Mouse (Mus musculus) neural tube, embryonic 10.5 days (tissue): ENCODE results near the gene Tysnd1.

Experiments
- DNase-seq: peaks from one replicate; pipeline ENCODE4 v3.0.0-alpha.2; 2017; ENCODE audit warnings: low spot score; ENCODE audit errors: extremely low spot score

Tysnd1 gene

GRCm38 (mm10) chr10:61680015-61680913 is 15.1 kb upstream of the Tysnd1 start, which contains the start of gene Sar1a:
TSS of gene Sar1a (plus strand) at chr10:61680299.
- DNase-seq, result peak; percentile 100

DNA sequence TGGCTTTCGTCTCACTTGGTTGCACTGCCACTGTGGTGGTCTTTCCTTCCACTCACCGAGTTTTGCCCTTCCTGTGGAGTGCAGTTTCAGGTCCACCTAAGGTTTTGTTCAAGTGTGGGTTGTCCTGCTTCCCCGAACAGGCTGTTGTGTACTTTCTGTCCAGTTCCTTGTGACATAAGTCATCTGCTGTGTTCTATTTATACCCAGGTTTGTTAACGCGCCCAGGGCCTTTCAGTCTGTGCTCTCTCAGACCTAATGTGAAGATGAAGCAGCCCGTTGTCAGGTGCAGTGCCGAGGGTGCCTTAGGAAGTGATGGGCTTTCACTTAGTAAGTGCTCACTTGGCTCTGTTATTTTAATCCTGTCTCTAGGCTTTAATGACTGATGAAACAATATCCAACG is 5.9 kb upstream of the Tysnd1 start:
- no peak for DNase-seq

GRCm38 (mm10) chr10:61693563-61693962 is 1.8 kb upstream of the Tysnd1 start:
- DNase-seq, result no peak

GRCm38 (mm10) chr10:61695703-61696559 is 617 bp downstream of the Tysnd1 start:
- DNase-seq, result peak; percentile 40

- DNase-seq, result no peak
These were observed 1.2 kb downstream of the Tysnd1 start for GRCm38 (mm10) chr10:61696560-61696823.

GRCm38 (mm10) chr10:61697028-61697427 is 1.7 kb downstream of the Tysnd1 start:
- DNase-seq, result no peak

DNA sequence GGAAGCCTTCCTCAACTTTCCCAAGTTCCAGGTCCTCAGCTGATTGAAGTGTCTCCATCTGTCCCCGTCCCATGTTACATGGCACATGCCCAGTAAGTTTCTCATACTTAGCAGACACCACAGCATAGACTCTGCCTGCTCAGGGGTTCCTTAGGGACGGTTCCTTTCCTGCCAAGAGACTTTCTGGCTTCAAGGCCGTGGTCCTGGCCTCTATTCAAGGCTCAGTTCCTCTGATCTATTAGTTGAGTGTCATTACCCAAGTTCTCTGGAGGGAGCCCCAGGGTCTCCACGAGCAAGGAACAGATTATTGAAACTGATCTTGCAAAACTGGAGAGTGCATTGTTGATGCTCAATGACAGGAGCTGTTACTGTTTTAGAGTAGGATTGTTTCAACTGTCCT is 9.3 kb downstream of the Tysnd1 start:
- DNase-seq, result no peak

DNA sequence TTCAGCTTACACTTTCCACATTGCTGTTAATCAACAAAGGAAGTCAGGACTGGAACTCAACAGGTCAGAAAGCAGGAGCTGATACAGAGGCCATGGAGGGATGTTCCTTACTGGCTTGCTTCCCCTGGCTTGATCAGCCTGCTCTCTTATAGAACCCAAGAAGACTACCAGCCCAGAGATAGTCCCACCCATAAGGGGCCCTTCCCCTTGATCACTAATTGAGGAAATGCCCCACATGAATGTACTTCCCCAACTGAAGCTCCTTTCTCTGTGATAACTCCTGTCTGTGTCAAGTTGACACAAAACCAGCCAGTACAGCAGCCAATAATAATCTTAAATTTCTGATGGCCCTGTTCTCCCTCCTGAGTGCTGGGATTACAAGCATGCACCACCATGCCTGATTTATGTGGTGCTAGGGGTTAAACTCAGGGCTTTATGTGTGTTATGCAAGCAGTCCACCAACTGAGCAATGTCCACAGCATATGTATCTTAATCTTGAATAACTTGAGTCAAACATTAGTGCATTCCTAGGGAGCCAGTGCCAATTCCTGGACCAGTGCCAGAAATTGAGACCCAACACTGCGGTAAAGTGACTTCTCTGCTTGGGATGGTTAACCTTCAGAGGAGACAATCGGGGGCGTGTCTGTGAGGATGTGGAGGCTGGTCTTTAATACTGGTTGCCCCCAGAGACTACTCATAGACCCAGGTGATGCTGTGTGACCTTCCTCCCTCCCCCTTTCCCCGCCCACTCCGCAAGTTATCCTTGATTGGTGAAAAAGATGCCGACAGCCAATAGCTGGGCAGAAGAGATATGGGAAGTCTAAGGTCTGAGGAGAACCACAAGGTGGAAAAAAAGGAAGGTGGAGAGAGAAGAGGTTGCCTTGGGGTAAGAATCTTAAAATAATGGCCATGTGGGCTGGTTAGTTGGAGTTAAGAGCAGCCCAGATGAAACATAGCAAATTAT is 11.4 kb downstream of the Tysnd1 start:
- DNase-seq, result no peak

DNA sequence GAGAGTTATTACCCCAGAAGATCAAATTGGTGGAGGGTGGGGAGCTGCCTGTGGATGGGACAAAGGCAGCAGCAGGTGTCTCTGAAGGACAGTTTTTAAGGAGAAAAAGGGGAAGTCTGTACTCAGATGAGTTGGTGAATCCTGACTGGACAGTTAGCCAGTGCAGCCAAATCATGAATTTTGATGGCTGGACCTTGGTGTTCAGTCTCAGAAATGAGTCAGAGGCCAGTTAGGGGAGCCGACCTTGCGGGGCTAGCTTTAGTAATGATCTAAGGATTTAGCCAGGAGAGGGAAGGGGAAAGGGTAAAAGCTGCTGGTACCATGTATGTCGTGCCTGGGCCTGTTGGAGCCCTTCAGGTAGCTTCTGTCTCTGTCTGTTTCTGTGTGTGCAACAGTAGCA is 18.3 kb downstream of the Tysnd1 start:
- no peak for DNase-seq

DNA sequence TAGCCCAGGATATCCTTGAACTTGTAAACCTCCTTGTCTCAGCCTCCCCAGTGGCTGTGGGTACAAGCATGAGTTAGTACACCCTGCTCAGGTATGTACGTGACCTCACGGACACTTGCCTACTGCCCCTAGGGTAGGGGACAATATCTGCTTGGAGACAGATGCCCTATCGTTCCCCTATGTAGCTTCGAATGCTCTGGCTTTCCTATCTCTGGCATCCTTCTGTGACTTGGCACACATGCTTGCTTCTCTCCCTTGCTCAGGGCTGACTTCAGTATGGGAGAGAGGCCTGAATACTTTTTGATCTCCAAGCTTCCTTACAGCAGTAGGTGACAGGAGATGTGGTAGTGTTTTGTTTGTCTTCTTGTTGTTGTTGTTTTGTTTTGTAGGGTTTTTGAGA is 18.8 kb downstream of the Tysnd1 start:
- no peak for DNase-seq

- DNase-seq, result peak; percentile 85
These were observed 19.6 kb downstream of the Tysnd1 start, which contains the start of gene Aifm2 for GRCm38 (mm10) chr10:61714771-61715461. TSS of gene Aifm2 (plus strand) at chr10:61715263.

- DNase-seq, result no peak
These were observed 20.1 kb downstream of the Tysnd1 start for GRCm38 (mm10) chr10:61715462-61715837.

DNA sequence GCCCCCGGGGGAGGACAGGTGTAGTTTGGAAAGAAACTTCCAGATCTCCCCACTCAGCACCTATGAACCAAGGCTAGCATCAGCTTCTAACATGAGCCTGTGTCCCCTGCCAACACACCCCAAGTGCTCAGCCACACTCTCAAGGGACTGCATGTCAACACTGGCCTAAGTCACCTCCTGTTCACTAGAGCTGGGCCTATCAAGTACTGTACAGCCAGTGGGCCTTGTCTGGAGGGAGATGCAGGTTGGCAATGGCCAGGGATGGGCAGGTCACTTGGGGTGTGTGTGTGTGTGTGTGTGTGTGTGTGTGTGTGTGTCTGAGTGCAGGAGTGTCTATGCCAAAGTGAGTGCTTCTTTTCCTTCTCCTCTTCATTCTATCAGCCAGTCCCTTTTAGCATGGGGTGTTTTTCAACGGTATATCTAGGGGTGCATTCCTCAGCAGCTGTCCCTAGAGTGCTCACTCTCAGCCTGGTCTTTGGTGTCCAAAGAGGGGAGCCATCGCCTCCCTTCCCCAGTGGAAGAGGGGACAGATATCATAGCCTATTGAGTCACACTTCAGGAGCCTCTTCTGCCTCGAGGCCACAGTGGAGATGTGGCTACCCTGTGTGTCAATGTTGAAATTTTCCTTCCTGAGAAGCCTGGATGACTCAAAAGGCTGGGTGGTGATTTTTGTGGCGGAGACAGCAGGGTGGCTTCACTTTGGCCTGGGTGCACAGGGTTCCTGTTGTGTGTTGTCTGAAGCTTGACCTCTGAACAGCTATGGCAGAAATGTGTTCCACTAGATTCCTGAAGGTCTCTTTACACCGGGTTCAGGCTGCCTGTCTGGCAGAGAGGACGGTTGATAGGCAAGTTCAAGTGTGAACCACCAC is 20.9 kb downstream of the Tysnd1 start:
- DNase-seq, result no peak

GRCm38 (mm10) chr10:61717406-61718296 is 22.3 kb downstream of the Tysnd1 start:
- DNase-seq, result no peak

GRCm38 (mm10) chr10:61720331-61720730 is 25.0 kb downstream of the Tysnd1 start:
- no peak for DNase-seq

DNA sequence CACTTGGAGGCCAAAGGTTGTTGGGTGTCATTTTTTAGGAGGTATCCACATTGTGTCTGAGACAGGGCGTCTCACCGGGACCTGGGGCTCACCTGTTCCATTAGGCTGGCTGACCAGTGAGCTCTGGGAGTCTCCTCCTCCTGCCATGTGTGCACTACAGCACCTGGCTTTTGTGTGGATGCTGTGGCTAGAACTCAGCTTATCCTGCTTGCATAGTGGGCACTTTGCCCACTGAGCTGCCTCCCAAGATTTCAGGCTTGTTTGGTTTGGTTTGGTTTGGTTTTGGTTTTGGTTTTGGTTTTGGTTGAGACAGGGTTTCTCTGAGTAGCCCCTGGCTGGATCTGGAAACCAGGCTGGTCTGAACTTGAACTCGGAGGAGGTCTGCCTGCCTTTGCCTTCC is 26.9 kb downstream of the Tysnd1 start:
- no peak for DNase-seq

DNA sequence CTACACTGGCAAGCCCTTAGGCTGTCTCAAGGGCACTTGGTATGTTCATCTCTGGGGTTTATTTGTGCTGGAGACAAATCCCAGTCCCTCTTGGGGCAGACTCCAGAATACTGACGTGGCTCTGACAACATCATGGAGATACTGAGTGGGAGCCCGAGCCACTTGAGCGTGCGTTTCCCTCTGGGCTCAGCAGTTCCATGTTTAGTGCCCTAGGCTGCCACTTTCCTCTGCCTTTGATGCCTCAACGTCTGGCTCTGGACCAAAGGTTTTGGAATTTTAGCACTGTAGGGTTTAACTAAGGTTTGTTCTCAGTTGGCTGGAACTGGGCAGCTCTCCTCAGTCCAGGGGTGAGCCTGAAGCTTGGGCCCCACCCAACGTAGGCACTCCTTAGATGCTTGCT is 28.0 kb downstream of the Tysnd1 start:
- DNase-seq, result no peak

DNA sequence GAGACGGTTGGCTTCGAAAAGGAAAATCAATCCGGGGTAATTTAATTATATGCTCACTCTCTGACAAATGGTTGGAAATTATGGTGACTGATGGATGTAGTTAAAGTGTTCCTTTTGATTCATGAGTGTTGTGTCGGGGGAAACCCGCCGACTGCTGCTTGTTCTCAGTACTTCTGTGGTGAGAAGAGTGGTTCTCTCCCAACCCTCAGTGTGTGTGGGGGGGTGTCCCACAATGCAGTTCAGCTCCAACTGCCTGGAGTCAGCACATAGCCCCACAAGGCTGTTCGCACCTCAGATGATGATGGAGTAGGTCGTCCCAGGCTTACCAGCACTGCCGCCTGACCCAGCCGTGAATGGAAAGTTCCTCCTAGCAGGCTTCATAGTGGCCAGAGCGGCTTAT is 33.9 kb downstream of the Tysnd1 start:
- no peak for DNase-seq

- DNase-seq, result no peak
These were observed 34.9 kb downstream of the Tysnd1 start for GRCm38 (mm10) chr10:61730171-61730570.
